In genomic region chr11:50377892-50378684, GRCm38 (mm10) we compare ENCODE assay signal across 8 mouse cellular contexts. TPM values are rescaled to one million over a fixed set of nuclear protein-coding genes. Genes with fewer than 3 reads are reported as not detected.
DNase-seq lines count a peak whose midpoint lies in the region; ATAC-seq and TF ChIP-seq lines count a peak whose summit lies in the region.

No protein-coding gene starts in this region.

- intact Hi-C loops in heart, adult 2 months (cut with DNase I): loop anchor here (2.0 kb wide), 2 partner anchors 53 to 85 kb away; partner anchors contain the start of genes Canx and Maml1

- peaks cover 20% of the 10 kb centered on the region for H3K4me1 ChIP-seq in embryonic facial prominence, embryonic 13.5 days
- H3K4me1 ChIP-seq in heart, adult 2 months (ENCODE audit: control insufficient read depth, insufficient read depth, low read length): peaks cover 8% of the 10 kb centered on the region
- peaks cover 20% of the 10 kb centered on the region for H3K4me1 ChIP-seq in limb, embryonic 13.5 days
- H3K4me1 ChIP-seq in midbrain, embryonic 15.5 days: peaks cover 34% of the 10 kb centered on the region

- H3K79me2 ChIP-seq in heart, adult 2 months (replicated peaks; ENCODE audit: control insufficient read depth, insufficient read depth, low read length): 0 out of 2 replicates have a peak, but pooled peaks cover 3% of the 10 kb centered on the region

- H3K27me3 ChIP-seq in embryonic facial prominence, embryonic 13.5 days: no peaks in the 10 kb centered on the region
- no peaks in the 10 kb centered on the region for H3K27me3 ChIP-seq in heart, adult 2 months (ENCODE audit: control insufficient read depth, insufficient read depth, low read length)
- H3K27me3 ChIP-seq in limb, embryonic 13.5 days: no peaks in the 10 kb centered on the region
- no peaks in the 10 kb centered on the region for H3K27me3 ChIP-seq in midbrain, embryonic 15.5 days (replicated peaks)

- H3K4me3 ChIP-seq in embryonic facial prominence, embryonic 13.5 days: peak overlapping the region; percentile 95
- peak overlapping the region; percentile 95 for H3K4me3 ChIP-seq in heart, adult 2 months
- H3K4me3 ChIP-seq in limb, embryonic 13.5 days: peak overlapping the region; percentile 96
- peak overlapping the region; percentile 65 for H3K4me3 ChIP-seq in midbrain, embryonic 15.5 days

- TF ChIP-seq EP300 in heart, adult 2 months (IDR thresholded peaks at IDR 0.05; ENCODE audit: insufficient read depth, low read depth, low read length): 0 out of 2 replicates have a peak, but pooled peaks have one; percentile 47

- no peaks in the 10 kb centered on the region for H3K9me3 ChIP-seq in embryonic facial prominence, embryonic 13.5 days
- no peaks in the 10 kb centered on the region for H3K9me3 ChIP-seq in limb, embryonic 13.5 days
- H3K9me3 ChIP-seq in midbrain, embryonic 15.5 days: no peaks in the 10 kb centered on the region

- DNase-seq in 3134 (ENCODE audit: extremely low read depth, insufficient read length, low spot score): peak; percentile 89
- DNase-seq in adrenal gland, postnatal 4 days (ENCODE audit: low spot score in 2 of 2): peak; percentile 73 to 87
- DNase-seq in heart, adult 2 months: peak; percentile 92 to 94
- peak; percentile 80 to 84 for DNase-seq in kidney, adult 8-10 months
- DNase-seq in spleen, adult 18-20 months: peak; percentile 79 to 88

- peak overlapping the region; percentile 68 for H3K4me2 ChIP-seq in embryonic facial prominence, embryonic 13.5 days
- H3K4me2 ChIP-seq in limb, embryonic 13.5 days (replicated peaks): peak overlapping the region; percentile 88
- H3K4me2 ChIP-seq in midbrain, embryonic 15.5 days: peak overlapping the region; percentile 66

- H3K36me3 ChIP-seq in embryonic facial prominence, embryonic 13.5 days: peaks cover 26% of the 10 kb centered on the region
- peaks cover 33% of the 10 kb centered on the region for H3K36me3 ChIP-seq in heart, adult 2 months (ENCODE audit: control insufficient read depth, insufficient read depth, low read length)
- H3K36me3 ChIP-seq in limb, embryonic 13.5 days: peaks cover 28% of the 10 kb centered on the region
- peaks cover 10% of the 10 kb centered on the region for H3K36me3 ChIP-seq in midbrain, embryonic 15.5 days (replicated peaks)

- peak; percentile 95 for TF ChIP-seq CTCF in heart, adult 2 months (IDR thresholded peaks at IDR 0.05)

- TF ChIP-seq POLR2A in heart, adult 2 months (IDR thresholded peaks at IDR 0.05; ENCODE audit: insufficient read depth, low read depth, low read length): peak; percentile 30; the same call in 1 of the 2 replicates

- H3K27ac ChIP-seq in embryonic facial prominence, embryonic 13.5 days: peak overlapping the region; percentile 100
- H3K27ac ChIP-seq in heart, adult 2 months: peak overlapping the region; percentile 99
- H3K27ac ChIP-seq in limb, embryonic 13.5 days: peak overlapping the region; percentile 100
- H3K27ac ChIP-seq in midbrain, embryonic 15.5 days: peak overlapping the region; percentile 96

- WGBS in embryonic facial prominence, embryonic 13.5 days: under 1% methylated on average over 70 of the region's 71 CpGs
- WGBS in heart, adult 2 months: under 1% methylated on average over 71 of the region's 71 CpGs
- under 1% methylated on average over 68 of the region's 71 CpGs for WGBS in limb, embryonic 13.5 days
- WGBS in midbrain, embryonic 15.5 days: under 1% methylated on average over 70 of the region's 71 CpGs

- peak overlapping the region; percentile 99 for H3K9ac ChIP-seq in embryonic facial prominence, embryonic 13.5 days
- peak overlapping the region; percentile 98 for H3K9ac ChIP-seq in heart, adult 2 months (ENCODE audit: low read depth, low read length)
- peak overlapping the region; percentile 99 for H3K9ac ChIP-seq in limb, embryonic 13.5 days
- peak overlapping the region; percentile 100 for H3K9ac ChIP-seq in midbrain, embryonic 15.5 days

- peak; percentile 77 for ATAC-seq in embryonic facial prominence, embryonic 13.5 days (ENCODE audit: insufficient number of reproducible peaks, insufficient read depth, low FRiP score, low TSS enrichment, low read depth)
- ATAC-seq in limb, embryonic 13.5 days (ENCODE audit: low FRiP score, low read depth): peak; percentile 76
- ATAC-seq in midbrain, embryonic 15.5 days (replicated peaks): peak; percentile 84

RNA-seq across cellular contexts. Expression of gene Hnrnph1, which starts 1.3 kb away (rescaled TPM):
- 100 to 1,000 TPM; 380 to 474 TPM for total RNA-seq in adrenal gland, postnatal 4 days (2021)
- 541 and 593 TPM in 2 replicates for polyA plus RNA-seq in embryonic facial prominence, embryonic 13.5 days (2015; fragmentation: Nextera tagmentation; extraction: Ambion mirVana)
- 100 to 1,000 TPM; 110 to 114 TPM for total RNA-seq in heart, adult 2 months (2021)
- 56.3 and 103 TPM in 2 replicates for polyA plus RNA-seq in heart, adult 2 months (2012; rRNA removed)
- polyA plus RNA-seq in limb, embryonic 13.5 days (2015; fragmentation: Nextera tagmentation; extraction: Ambion mirVana): 572 and 577 TPM in 2 replicates
- 509 and 525 TPM in 2 replicates for polyA plus RNA-seq in midbrain, embryonic 15.5 days (2015; fragmentation: Nextera tagmentation; extraction: Ambion mirVana)

RNA-seq across cellular contexts. Expression of gene Cby3, which starts 23.8 kb away (rescaled TPM):
- total RNA-seq in adrenal gland, postnatal 4 days (2021): not detected
- polyA plus RNA-seq in embryonic facial prominence, embryonic 13.5 days (2015; fragmentation: Nextera tagmentation; extraction: Ambion mirVana): 0.52 and 0.54 TPM in 2 replicates
- not detected for total RNA-seq in heart, adult 2 months (2021)
- 0.29 TPM in 1 of 2 replicates, not detected in the other for polyA plus RNA-seq in heart, adult 2 months (2012; rRNA removed)
- 0.38 and 0.79 TPM in 2 replicates for polyA plus RNA-seq in limb, embryonic 13.5 days (2015; fragmentation: Nextera tagmentation; extraction: Ambion mirVana)
- 1.2 and 1.6 TPM in 2 replicates for polyA plus RNA-seq in midbrain, embryonic 15.5 days (2015; fragmentation: Nextera tagmentation; extraction: Ambion mirVana)

RNA-seq across cellular contexts. Expression of gene Canx, which starts 52.6 kb away (rescaled TPM):
- total RNA-seq in adrenal gland, postnatal 4 days (2021): 100 to 1,000 TPM; 444 to 454 TPM
- 289 and 322 TPM in 2 replicates for polyA plus RNA-seq in embryonic facial prominence, embryonic 13.5 days (2015; fragmentation: Nextera tagmentation; extraction: Ambion mirVana)
- total RNA-seq in heart, adult 2 months (2021): 100 to 1,000 TPM; 324 to 369 TPM
- polyA plus RNA-seq in heart, adult 2 months (2012; rRNA removed): 64.8 and 153 TPM in 2 replicates
- 311 and 331 TPM in 2 replicates for polyA plus RNA-seq in limb, embryonic 13.5 days (2015; fragmentation: Nextera tagmentation; extraction: Ambion mirVana)
- polyA plus RNA-seq in midbrain, embryonic 15.5 days (2015; fragmentation: Nextera tagmentation; extraction: Ambion mirVana): 258 and 266 TPM in 2 replicates

RNA-seq across cellular contexts. Expression of gene Rufy1, which starts 52.8 kb away (rescaled TPM):
- total RNA-seq in adrenal gland, postnatal 4 days (2021): 10 to 100 TPM; 32.8 to 34.2 TPM
- polyA plus RNA-seq in embryonic facial prominence, embryonic 13.5 days (2015; fragmentation: Nextera tagmentation; extraction: Ambion mirVana): 25.3 and 28.2 TPM in 2 replicates
- 10 to 100 TPM; 27.6 to 30.4 TPM for total RNA-seq in heart, adult 2 months (2021)
- 26.0 and 41.4 TPM in 2 replicates for polyA plus RNA-seq in heart, adult 2 months (2012; rRNA removed)
- 22.8 and 27.9 TPM in 2 replicates for polyA plus RNA-seq in limb, embryonic 13.5 days (2015; fragmentation: Nextera tagmentation; extraction: Ambion mirVana)
- polyA plus RNA-seq in midbrain, embryonic 15.5 days (2015; fragmentation: Nextera tagmentation; extraction: Ambion mirVana): 28.1 and 29.5 TPM in 2 replicates

Comparison
In these comparisons a context has a peak if more than half of its experiments do, and no peak if none do; other contexts are left out.
1. Peak in every context shown above with its lines: DNase-seq, ATAC-seq, H3K4me3 ChIP-seq and H3K27ac ChIP-seq.